Mouse (Mus musculus): ENCODE measurements at regions not wholly inside any gene's neighbourhood (a gene's known extent, or its start where the extent isn't known, plus 50 kb on each side); places are given as distances from the start of the nearest gene placed in this dataset.

- TF ChIP-seq CTCF (IDR thresholded peaks at IDR 0.05) (no peak), EP300 (IDR thresholded peaks at IDR 0.05; ENCODE audit: insufficient read depth, low read depth, low read length) (no peak), POLR2A (IDR thresholded peaks at IDR 0.05; ENCODE audit: insufficient read depth, low read depth, low read length) (no peak)
These were observed 67.2 kb upstream of the Btg1 start for GRCm38 (mm10) chr10:96549651-96550050.

Data from heart, adult 2 months (tissue).